Mouse (Mus musculus) olfactory bulb, adult 2 months (tissue): ENCODE measurements around the gene Cyp11a1.

Experiments used
- CTCF ChIP-seq: fragments of 200-500 bp; IDR thresholded peaks from 2 replicates; pipeline ENCODE4 v1.5.1; 2012; ENCODE audit warnings: low read depth, mild to moderate bottlenecking, low read length, moderate library complexity; ENCODE audit not compliant: insufficient read depth
- POLR2A ChIP-seq: fragments of 200-500 bp; IDR thresholded peaks from 2 replicates; pipeline ENCODE4 v1.6.1; 2012; ENCODE audit warnings: mild to moderate bottlenecking, low read depth, low read length, moderate library complexity; ENCODE audit not compliant: insufficient read depth

- TF ChIP-seq POLR2A (no peak), CTCF (no peak)
These were observed 37.3 kb downstream of the Cyp11a1 start for GRCm38 (mm10) chr9:58043496-58044017.
